Mouse (Mus musculus): ENCODE measurements at regions not wholly inside any gene's neighbourhood (a gene's known extent, or its start where the extent isn't known, plus 50 kb on each side); places are given as distances from the start of the nearest gene placed in this dataset.

DNA sequence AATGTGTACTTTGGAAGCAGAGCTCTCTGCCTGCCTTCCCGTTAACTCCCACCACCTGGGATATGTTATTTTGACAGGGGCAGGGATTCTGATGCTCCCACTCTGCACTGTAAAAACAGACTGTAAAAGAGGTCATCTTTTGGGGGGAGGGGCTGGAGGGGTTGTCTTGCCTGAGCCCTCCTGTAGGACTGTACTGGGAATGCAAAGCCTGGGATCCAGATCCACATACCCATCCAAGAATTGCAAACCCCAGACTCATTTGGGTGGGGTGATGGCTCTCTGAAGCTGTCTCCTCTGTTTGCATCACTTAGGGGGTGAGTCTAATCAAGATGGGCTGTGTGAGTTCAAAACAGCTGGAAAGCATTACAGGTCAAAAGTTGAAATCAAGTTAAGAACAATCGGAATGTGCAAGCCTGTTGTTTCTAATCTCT is 623.7 kb upstream of the Cdh11 start:
- ATAC-seq (replicated peaks; ENCODE audit: insufficient number of reproducible peaks, low FRiP score, low TSS enrichment, low read depth) (peak; percentile 88), DNase-seq (ENCODE audit: low spot score) (peak; percentile 92)
- no peaks in the 10 kb centered on the region for H3K9me3 ChIP-seq (replicated peaks; ENCODE audit: control insufficient read depth, low read length)
- H3K36me3 ChIP-seq (replicated peaks; ENCODE audit: control insufficient read depth, insufficient read depth, low read depth, low read length), result no peaks in the 10 kb centered on the region; the same call in 1 of the 2 replicates
- H3K27ac ChIP-seq (replicated peaks; ENCODE audit: low read depth, low read length), result peak overlapping the region; percentile 58; the same call in 1 of the 2 replicates
- no peaks in the 10 kb centered on the region for H3K27me3 ChIP-seq (ENCODE audit: control insufficient read depth, insufficient read depth, low read length)
- no peak overlapping the region for H3K4me2 ChIP-seq (ENCODE audit: low read depth, low read length)
- 21% methylated on average over 2 of the region's 2 CpGs for WGBS
- no peak overlapping the region for H3K4me3 ChIP-seq (ENCODE audit: low read depth, low read length)
- no peaks in the 10 kb centered on the region; the same call in 1 of the 2 replicates for H3K4me1 ChIP-seq (ENCODE audit: control insufficient read depth, insufficient read depth, low read length)
- H3K9ac ChIP-seq (replicated peaks; ENCODE audit: low read length), result no peak overlapping the region

DNA sequence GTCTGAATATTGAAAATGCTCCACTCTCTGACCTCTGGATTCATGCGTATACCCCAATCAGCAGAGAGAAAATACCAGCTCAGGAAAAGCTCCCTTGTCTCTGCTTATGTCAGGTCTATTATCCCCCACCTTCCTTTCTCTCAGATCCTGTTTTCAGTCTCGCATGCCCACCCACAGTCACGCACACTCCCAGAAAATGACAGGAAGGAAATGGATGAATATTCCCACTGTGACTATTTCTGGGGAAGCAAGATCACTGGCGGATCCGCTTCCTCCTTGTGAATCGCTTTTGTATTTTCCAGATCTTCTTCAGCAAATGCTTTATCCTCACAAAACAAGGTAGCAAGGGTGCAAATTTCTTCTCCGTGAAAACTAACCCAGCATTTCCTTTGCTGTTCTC is 627.3 kb upstream of the Cdh11 start:
- no peaks in the 10 kb centered on the region for H3K27me3 ChIP-seq (ENCODE audit: control insufficient read depth, insufficient read depth, low read length)
- H3K4me2 ChIP-seq (ENCODE audit: low read depth, low read length), result no peak overlapping the region
- H3K4me3 ChIP-seq (ENCODE audit: low read depth, low read length), result no peak overlapping the region
- no peaks in the 10 kb centered on the region for H3K36me3 ChIP-seq (replicated peaks; ENCODE audit: control insufficient read depth, insufficient read depth, low read depth, low read length)
- no peak for DNase-seq (ENCODE audit: low spot score)
- no peak overlapping the region for H3K9ac ChIP-seq (replicated peaks; ENCODE audit: low read length)
- H3K9me3 ChIP-seq (replicated peaks; ENCODE audit: control insufficient read depth, low read length), result no peaks in the 10 kb centered on the region
- no peaks in the 10 kb centered on the region; the same call in 1 of the 2 replicates for H3K4me1 ChIP-seq (ENCODE audit: control insufficient read depth, insufficient read depth, low read length)
- no peak overlapping the region for H3K27ac ChIP-seq (replicated peaks; ENCODE audit: low read depth, low read length)
- no peak for ATAC-seq (replicated peaks; ENCODE audit: insufficient number of reproducible peaks, low FRiP score, low TSS enrichment, low read depth)
- WGBS, result 74% methylated on average over 7 of the region's 7 CpGs

DNA sequence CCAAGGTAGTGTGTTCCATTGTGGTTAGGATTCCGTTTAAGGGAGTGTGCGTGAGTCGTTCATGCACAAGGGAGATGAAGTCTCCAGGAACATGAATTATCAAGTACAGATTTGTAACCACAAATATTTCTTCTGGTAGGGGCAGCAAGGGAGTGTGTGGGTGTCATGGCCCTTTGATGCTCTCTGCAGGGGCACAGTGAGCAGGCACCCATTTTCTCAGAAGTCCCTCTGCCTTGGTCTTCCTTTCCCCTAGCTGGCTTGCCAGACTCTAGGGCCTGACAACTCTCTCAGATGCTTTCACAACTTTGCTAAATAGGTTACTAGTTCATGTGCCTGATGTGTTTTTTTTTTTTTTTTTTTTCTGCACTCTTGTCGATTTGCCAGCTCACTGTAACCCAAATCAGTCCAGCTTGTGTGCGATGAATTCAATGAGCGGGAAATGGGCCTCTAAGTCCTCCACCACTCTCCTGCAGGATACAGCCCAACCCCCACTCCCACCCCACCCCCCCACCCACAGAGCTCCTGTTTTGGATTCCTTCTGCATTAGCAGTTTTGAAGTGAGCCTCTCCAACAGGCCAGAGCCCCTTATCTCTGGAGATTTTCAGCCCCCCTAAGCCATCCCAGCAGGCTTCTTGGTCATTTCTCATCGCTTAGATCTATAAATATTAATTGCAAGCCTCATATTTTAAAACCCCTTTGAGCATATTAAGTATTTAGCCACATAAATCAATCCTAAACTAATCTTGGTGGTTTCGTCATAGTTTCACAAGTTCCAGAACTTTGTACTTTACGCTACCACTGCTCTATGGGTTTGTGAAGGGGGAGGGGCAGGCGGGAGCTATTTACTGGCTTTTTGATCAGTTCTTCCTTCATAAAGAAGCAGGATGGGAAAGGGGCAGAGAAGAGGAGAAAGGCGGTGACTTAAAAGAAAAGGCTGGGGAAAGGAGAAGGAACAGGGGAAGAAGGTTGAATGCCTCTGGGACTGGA is 628.4 kb upstream of the Cdh11 start:
- Histone ChIP-seq H3K9ac (replicated peaks; ENCODE audit: low read length) (no peak overlapping the region), H3K9me3 (replicated peaks; ENCODE audit: control insufficient read depth, low read length) (no peaks in the 10 kb centered on the region), H3K27ac (replicated peaks; ENCODE audit: low read depth, low read length) (no peak overlapping the region), H3K27me3 (ENCODE audit: control insufficient read depth, insufficient read depth, low read length) (no peaks in the 10 kb centered on the region), H3K4me3 (ENCODE audit: low read depth, low read length) (no peak overlapping the region), H3K36me3 (replicated peaks; ENCODE audit: control insufficient read depth, insufficient read depth, low read depth, low read length) (no peaks in the 10 kb centered on the region), H3K4me2 (ENCODE audit: low read depth, low read length) (no peak overlapping the region), H3K4me1 (ENCODE audit: control insufficient read depth, insufficient read depth, low read length) (no peaks in the 10 kb centered on the region; the same call in 1 of the 2 replicates)
- DNase-seq (ENCODE audit: low spot score) (peak; percentile 39), ATAC-seq (replicated peaks; ENCODE audit: insufficient number of reproducible peaks, low FRiP score, low TSS enrichment, low read depth) (no peak)
- 61% methylated on average over 11 of the region's 11 CpGs for WGBS

DNA sequence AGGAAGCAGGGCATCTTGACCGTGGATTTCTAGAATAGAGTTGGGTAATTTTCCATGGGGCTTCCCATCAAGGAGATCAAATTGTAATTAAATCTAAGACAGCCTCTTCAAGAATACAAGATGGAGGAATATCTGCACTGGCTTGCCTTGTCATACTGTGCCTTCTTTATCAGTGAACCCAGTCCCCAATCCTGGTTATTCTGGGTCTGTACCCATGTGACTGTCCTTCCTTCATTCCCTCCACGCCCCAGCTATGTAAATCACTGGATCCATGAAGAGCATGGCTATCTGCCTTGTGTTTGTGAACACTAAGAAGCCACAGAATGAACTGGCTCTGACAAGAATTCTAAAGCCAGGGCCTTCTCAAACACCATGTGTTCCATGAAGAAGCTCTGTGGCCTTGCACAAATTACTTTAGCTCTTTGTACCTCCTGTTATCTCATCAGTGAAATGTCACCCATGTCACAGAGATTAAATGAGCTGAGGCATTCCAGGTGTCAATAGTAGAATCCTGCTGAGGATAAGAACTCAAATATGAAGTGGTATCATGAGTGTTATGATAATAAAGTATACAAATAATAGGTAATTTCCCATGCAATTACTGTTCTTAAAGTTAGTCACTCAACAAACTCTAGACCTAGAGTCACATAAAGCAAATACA is 637.0 kb upstream of the Cdh11 start:
- H3K9me3 ChIP-seq (replicated peaks; ENCODE audit: control insufficient read depth, low read length), result no peaks in the 10 kb centered on the region
- no peak overlapping the region for H3K27ac ChIP-seq (replicated peaks; ENCODE audit: low read depth, low read length)
- H3K36me3 ChIP-seq (replicated peaks; ENCODE audit: control insufficient read depth, insufficient read depth, low read depth, low read length), result no peaks in the 10 kb centered on the region
- H3K4me1 ChIP-seq (ENCODE audit: control insufficient read depth, insufficient read depth, low read length), result no peaks in the 10 kb centered on the region
- no peaks in the 10 kb centered on the region for H3K27me3 ChIP-seq (ENCODE audit: control insufficient read depth, insufficient read depth, low read length)
- WGBS, result 80% methylated on average over 2 of the region's 2 CpGs
- H3K4me3 ChIP-seq (ENCODE audit: low read depth, low read length), result no peak overlapping the region
- H3K4me2 ChIP-seq (ENCODE audit: low read depth, low read length), result no peak overlapping the region
- DNase-seq (ENCODE audit: low spot score) (no peak), ATAC-seq (replicated peaks; ENCODE audit: insufficient number of reproducible peaks, low FRiP score, low TSS enrichment, low read depth) (no peak)
- no peak overlapping the region for H3K9ac ChIP-seq (replicated peaks; ENCODE audit: low read length)

DNA sequence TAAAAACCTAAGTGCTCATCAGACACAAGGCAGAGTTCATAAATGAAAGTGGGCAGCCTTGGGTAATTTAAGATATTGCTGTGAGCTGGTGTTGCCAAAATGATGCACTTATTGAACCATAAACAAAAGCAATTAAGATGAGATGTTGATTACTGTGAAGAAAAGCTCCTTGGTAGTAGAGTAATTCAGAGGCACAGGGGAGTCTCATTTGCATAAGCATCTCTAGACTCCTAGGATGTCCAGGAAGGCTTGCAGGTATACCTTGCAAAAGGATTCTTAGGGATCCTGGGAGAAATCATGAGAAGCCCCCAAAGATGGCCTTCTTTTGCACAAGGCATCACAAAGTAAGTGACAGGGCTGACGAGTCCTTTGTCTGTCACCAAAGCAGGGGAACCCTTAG is 640.5 kb upstream of the Cdh11 start:
- Histone ChIP-seq H3K27me3 (ENCODE audit: control insufficient read depth, insufficient read depth, low read length) (no peaks in the 10 kb centered on the region), H3K9me3 (replicated peaks; ENCODE audit: control insufficient read depth, low read length) (no peaks in the 10 kb centered on the region), H3K4me2 (ENCODE audit: low read depth, low read length) (no peak overlapping the region), H3K36me3 (replicated peaks; ENCODE audit: control insufficient read depth, insufficient read depth, low read depth, low read length) (no peaks in the 10 kb centered on the region), H3K27ac (replicated peaks; ENCODE audit: low read depth, low read length) (no peak overlapping the region), H3K9ac (replicated peaks; ENCODE audit: low read length) (no peak overlapping the region), H3K4me3 (ENCODE audit: low read depth, low read length) (no peak overlapping the region), H3K4me1 (ENCODE audit: control insufficient read depth, insufficient read depth, low read length) (no peaks in the 10 kb centered on the region)
- DNase-seq (ENCODE audit: low spot score), result no peak
- no peak for ATAC-seq (replicated peaks; ENCODE audit: insufficient number of reproducible peaks, low FRiP score, low TSS enrichment, low read depth)
- WGBS, result 90% methylated on average over 1 of the region's 1 CpGs

DNA sequence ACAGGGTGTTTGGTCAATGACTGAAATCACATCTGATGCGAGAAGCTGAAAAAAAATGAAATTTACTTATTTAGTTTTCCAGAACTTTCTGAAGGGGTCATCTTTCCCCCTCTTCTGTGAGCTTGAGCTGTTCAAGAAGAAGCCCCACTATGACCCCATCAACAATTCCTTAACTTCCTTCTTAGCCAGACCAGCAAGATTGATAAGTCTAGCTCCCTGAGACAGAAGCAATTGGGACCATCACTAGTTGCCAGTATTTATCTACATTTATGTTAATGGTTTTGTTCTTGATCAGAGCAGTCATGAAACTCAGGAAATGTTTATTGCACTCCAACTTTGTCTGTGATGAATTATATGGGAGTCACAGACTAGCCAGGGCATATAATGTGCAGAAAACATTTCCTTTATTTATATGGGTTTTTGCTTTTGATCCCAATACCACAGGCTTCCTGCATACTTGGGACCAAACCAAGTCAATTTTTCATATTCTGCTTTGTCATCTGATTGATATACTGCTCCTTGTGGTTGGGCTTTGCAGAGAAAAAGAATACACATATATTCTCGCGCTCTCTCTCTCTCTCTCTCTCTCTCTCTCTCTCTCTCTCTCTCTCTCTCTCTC is 645.5 kb upstream of the Cdh11 start:
- Histone ChIP-seq H3K36me3 (replicated peaks; ENCODE audit: control insufficient read depth, insufficient read depth, low read depth, low read length) (no peaks in the 10 kb centered on the region), H3K4me1 (ENCODE audit: control insufficient read depth, insufficient read depth, low read length) (no peaks in the 10 kb centered on the region), H3K27ac (replicated peaks; ENCODE audit: low read depth, low read length) (no peak overlapping the region), H3K9ac (replicated peaks; ENCODE audit: low read length) (no peak overlapping the region), H3K4me2 (ENCODE audit: low read depth, low read length) (no peak overlapping the region), H3K9me3 (replicated peaks; ENCODE audit: control insufficient read depth, low read length) (no peaks in the 10 kb centered on the region), H3K27me3 (ENCODE audit: control insufficient read depth, insufficient read depth, low read length) (no peaks in the 10 kb centered on the region), H3K4me3 (ENCODE audit: low read depth, low read length) (no peak overlapping the region)
- ATAC-seq (replicated peaks; ENCODE audit: insufficient number of reproducible peaks, low FRiP score, low TSS enrichment, low read depth) (no peak), DNase-seq (ENCODE audit: low spot score) (no peak)
- WGBS, result 89% methylated on average over 3 of the region's 3 CpGs

DNA sequence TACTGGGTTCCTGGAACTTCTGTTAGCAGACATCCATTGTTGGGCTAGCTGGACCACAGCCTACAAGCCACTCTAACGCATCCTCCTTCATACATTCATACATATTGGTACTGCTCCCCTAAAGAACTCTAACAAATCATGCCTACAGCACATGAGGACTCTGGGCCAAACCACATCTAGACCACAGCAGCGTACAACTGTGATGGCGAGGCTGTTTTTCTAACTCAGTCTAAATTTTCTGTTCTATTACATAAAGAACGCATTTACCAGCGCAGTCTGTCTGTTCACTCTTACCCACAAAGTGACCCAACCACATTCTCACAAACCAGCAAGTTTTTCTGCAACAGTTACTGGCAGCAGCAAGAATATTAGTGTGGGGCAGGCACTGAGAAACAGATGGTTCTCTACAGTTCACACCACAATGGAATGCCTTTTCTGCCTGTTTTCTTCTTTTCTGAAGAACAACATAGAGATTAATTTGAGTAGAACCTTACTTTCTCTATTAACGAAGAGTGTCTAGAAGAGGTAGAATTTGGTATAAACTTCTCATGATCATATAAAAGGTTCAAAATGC is 648.2 kb upstream of the Cdh11 start:
- no peak overlapping the region for H3K4me3 ChIP-seq (ENCODE audit: low read depth, low read length)
- H3K27ac ChIP-seq (replicated peaks; ENCODE audit: low read depth, low read length), result no peak overlapping the region
- H3K4me2 ChIP-seq (ENCODE audit: low read depth, low read length), result no peak overlapping the region
- H3K9ac ChIP-seq (replicated peaks; ENCODE audit: low read length), result no peak overlapping the region
- H3K4me1 ChIP-seq (ENCODE audit: control insufficient read depth, insufficient read depth, low read length), result no peaks in the 10 kb centered on the region
- no peaks in the 10 kb centered on the region for H3K27me3 ChIP-seq (ENCODE audit: control insufficient read depth, insufficient read depth, low read length)
- ATAC-seq (replicated peaks; ENCODE audit: insufficient number of reproducible peaks, low FRiP score, low TSS enrichment, low read depth) (no peak), DNase-seq (ENCODE audit: low spot score) (no peak)
- H3K9me3 ChIP-seq (replicated peaks; ENCODE audit: control insufficient read depth, low read length), result no peaks in the 10 kb centered on the region
- WGBS, result 96% methylated on average over 6 of the region's 6 CpGs
- no peaks in the 10 kb centered on the region for H3K36me3 ChIP-seq (replicated peaks; ENCODE audit: control insufficient read depth, insufficient read depth, low read depth, low read length)

Data from embryonic facial prominence, embryonic 11.5 days (tissue).